Mouse (Mus musculus) embryonic fibroblast, embryonic 13.5 days (primary cell): ENCODE results near the gene Cabp4.

Experiments used
- CTCF ChIP-seq: IDR thresholded peaks from 2 replicates; pipeline ENCODE4 v1.5.1; 2011; ENCODE audit warnings: mild to moderate bottlenecking, control low read depth, low read length, moderate library complexity, borderline replicate concordance; ENCODE audit not compliant: insufficient read depth
- POLR2A ChIP-seq: IDR thresholded peaks from 2 replicates; pipeline ENCODE4 v1.6.1; 2011; ENCODE audit warnings: low read depth, mild to moderate bottlenecking, control low read depth, low read length, moderate library complexity

DNA sequence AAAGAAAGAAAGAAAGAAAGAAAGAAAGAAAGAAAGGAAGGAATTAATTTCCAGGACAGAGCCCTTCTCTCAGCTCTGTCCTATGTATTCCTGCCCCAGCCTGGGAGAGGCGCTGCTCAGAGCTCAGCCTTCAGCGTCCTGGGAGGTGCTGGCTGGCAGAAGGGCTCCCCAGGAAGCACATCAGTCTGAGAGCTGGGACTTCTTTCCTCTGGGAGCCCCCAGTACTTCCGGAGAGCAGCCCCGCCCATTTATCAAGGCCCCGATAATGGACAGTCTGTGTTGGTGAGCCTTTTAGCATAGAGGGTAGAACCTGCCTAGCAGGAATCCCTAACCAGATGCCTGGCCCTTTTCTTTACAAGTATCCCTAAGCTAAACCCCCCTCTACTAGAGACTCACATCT, 55.7 kb downstream of the Cabp4 start:
- TF ChIP-seq CTCF: no peak
- TF ChIP-seq POLR2A: no peak
